Mouse (Mus musculus): ENCODE results near the gene Rapgef1. TPM values are rescaled to one million over a fixed set of nuclear protein-coding genes. Genes with fewer than 3 reads are reported as not detected.

Rapgef1 gene
- polyA plus RNA-seq, 1 experiment: 75.1 TPM

- Histone ChIP-seq H3K4me3 (ENCODE audit: extremely low read depth, insufficient read depth, insufficient read length) (no peak overlapping the region), H3K4me1 (ENCODE audit: control insufficient read depth, insufficient read depth, insufficient read length) (peaks cover 28% of the 10 kb centered on the region; the same call in 1 of the 2 replicates), H3K27ac (ENCODE audit: insufficient read depth, low read length) (peak overlapping the region; percentile 85), H3K36me3 (ENCODE audit: control insufficient read depth, insufficient read depth, low read length) (no peaks in the 10 kb centered on the region), H3K27me3 (ENCODE audit: control insufficient read depth, insufficient read depth, low read length) (no peaks in the 10 kb centered on the region)
- TF ChIP-seq CTCF (IDR thresholded peaks at IDR 0.05; ENCODE audit: extremely low read depth, insufficient read depth, insufficient read length, insufficient replicate concordance) (no peak), POLR2A (IDR thresholded peaks at IDR 0.05; ENCODE audit: low read depth, low read length) (no peak; the same call in 1 of the 2 replicates)
- 8% methylated on average over 6 of the region's 6 CpGs for WGBS
- DNase-seq (ENCODE audit: low read depth in 1 of 2, low spot score in 2 of 2): peak in 1 of 2 experiments; percentile 54
Observed at GRCm38 (mm10) chr2:29648956-29649794, 29.7 kb downstream of the Rapgef1 start.

DNA sequence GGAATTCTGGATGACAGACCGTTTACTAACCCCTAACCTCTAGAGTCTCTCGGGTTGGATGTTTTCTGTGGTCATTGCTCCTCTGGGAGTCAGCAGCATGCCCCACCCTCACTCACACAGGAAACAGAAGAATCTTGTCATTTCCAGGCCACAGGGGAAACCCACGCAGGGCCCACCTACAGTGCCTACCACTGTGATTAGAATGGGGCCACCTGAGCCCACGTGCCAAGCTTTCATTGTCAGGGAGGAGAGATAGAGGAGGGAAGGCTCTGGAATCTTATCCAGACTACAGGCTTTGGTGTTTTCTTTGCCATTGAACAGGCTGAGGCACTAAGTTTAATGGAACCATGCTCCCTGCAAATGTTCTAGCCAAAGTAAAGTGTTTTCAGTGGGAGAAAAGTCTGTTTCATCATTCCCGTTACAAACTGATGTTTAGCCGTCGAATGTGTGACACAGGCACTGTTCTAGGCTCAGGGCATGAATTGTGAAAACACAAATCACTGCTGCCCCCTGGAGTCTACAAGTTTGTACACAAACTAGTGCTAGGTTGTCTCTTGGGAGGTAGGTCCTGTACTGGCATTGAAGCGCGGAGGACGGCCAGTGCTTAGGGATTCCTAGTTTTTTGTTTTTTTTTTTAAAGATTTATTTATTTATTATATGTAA is 30.4 kb downstream of the Rapgef1 start:
- peak; percentile 61 to 73 for DNase-seq (ENCODE audit: low read depth in 1 of 2, low spot score in 2 of 2)
- 45% methylated on average over 10 of the region's 10 CpGs for WGBS
- H3K36me3 ChIP-seq (ENCODE audit: control insufficient read depth, insufficient read depth, low read length): no peaks in the 10 kb centered on the region
- no peak overlapping the region for H3K4me3 ChIP-seq (ENCODE audit: extremely low read depth, insufficient read depth, insufficient read length)
- peaks cover 31% of the 10 kb centered on the region; the same call in 1 of the 2 replicates for H3K4me1 ChIP-seq (ENCODE audit: control insufficient read depth, insufficient read depth, insufficient read length)
- TF ChIP-seq POLR2A (IDR thresholded peaks at IDR 0.05; ENCODE audit: low read depth, low read length): no peak
- peak; percentile 47; the same call in 1 of the 2 replicates for TF ChIP-seq CTCF (IDR thresholded peaks at IDR 0.05; ENCODE audit: extremely low read depth, insufficient read depth, insufficient read length, insufficient replicate concordance)
- H3K27me3 ChIP-seq (ENCODE audit: control insufficient read depth, insufficient read depth, low read length): no peaks in the 10 kb centered on the region
- peak overlapping the region; percentile 85 for H3K27ac ChIP-seq (ENCODE audit: insufficient read depth, low read length)

GRCm38 (mm10) chr2:29651876-29652275 is 32.4 kb downstream of the Rapgef1 start:
- Histone ChIP-seq H3K27me3 (ENCODE audit: control insufficient read depth, insufficient read depth, low read length) (no peaks in the 10 kb centered on the region), H3K4me3 (ENCODE audit: extremely low read depth, insufficient read depth, insufficient read length) (no peak overlapping the region), H3K36me3 (ENCODE audit: control insufficient read depth, insufficient read depth, low read length) (no peaks in the 10 kb centered on the region), H3K4me1 (ENCODE audit: control insufficient read depth, insufficient read depth, insufficient read length) (peaks cover 31% of the 10 kb centered on the region), H3K27ac (ENCODE audit: insufficient read depth, low read length) (no peak overlapping the region)
- WGBS: 96% methylated on average over 5 of the region's 5 CpGs
- DNase-seq (ENCODE audit: low read depth in 1 of 2, low spot score in 2 of 2): no peak
- TF ChIP-seq CTCF (IDR thresholded peaks at IDR 0.05; ENCODE audit: extremely low read depth, insufficient read depth, insufficient read length, insufficient replicate concordance) (no peak), POLR2A (IDR thresholded peaks at IDR 0.05; ENCODE audit: low read depth, low read length) (no peak)

DNA sequence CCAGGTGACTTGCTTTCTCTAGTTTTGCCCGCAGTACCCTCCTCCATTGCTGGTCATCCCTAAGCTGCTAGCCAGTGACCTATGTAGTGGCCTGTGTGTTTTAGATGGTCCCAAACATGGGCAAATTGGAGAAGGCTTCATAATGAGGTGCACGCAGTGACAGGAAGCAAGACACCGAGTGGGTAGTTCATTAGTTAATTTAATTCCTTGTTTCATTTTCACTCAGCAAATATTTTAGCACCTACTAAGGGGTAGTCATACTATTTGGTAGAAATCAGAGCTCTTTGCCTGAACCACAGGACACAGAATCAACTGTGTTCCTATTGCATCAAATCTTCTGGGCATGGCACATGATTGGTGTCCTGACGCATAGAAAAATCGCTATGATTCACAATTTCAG is 35.9 kb downstream of the Rapgef1 start:
- Histone ChIP-seq H3K4me3 (ENCODE audit: extremely low read depth, insufficient read depth, insufficient read length) (no peak overlapping the region), H3K4me1 (ENCODE audit: control insufficient read depth, insufficient read depth, insufficient read length) (peaks cover 33% of the 10 kb centered on the region), H3K27me3 (ENCODE audit: control insufficient read depth, insufficient read depth, low read length) (no peaks in the 10 kb centered on the region), H3K36me3 (ENCODE audit: control insufficient read depth, insufficient read depth, low read length) (no peaks in the 10 kb centered on the region), H3K27ac (ENCODE audit: insufficient read depth, low read length) (peak overlapping the region; percentile 79)
- 69% methylated on average over 5 of the region's 5 CpGs for WGBS
- no peak for DNase-seq (ENCODE audit: low read depth in 1 of 2, low spot score in 2 of 2)
- no peak for TF ChIP-seq CTCF (IDR thresholded peaks at IDR 0.05; ENCODE audit: extremely low read depth, insufficient read depth, insufficient read length, insufficient replicate concordance)
- TF ChIP-seq POLR2A (IDR thresholded peaks at IDR 0.05; ENCODE audit: low read depth, low read length): no peak

- no peaks in the 10 kb centered on the region for H3K27me3 ChIP-seq (ENCODE audit: control insufficient read depth, insufficient read depth, low read length)
- no peak for TF ChIP-seq CTCF (IDR thresholded peaks at IDR 0.05; ENCODE audit: extremely low read depth, insufficient read depth, insufficient read length, insufficient replicate concordance)
- no peak for TF ChIP-seq POLR2A (IDR thresholded peaks at IDR 0.05; ENCODE audit: low read depth, low read length)
- no peak for DNase-seq (ENCODE audit: low read depth in 1 of 2, low spot score in 2 of 2)
- H3K4me3 ChIP-seq (ENCODE audit: extremely low read depth, insufficient read depth, insufficient read length): no peak overlapping the region
- 15% methylated on average over 1 of the region's 1 CpGs for WGBS
- H3K27ac ChIP-seq (ENCODE audit: insufficient read depth, low read length): peak overlapping the region; percentile 79; the same call in 1 of the 2 replicates
- no peaks in the 10 kb centered on the region for H3K36me3 ChIP-seq (ENCODE audit: control insufficient read depth, insufficient read depth, low read length)
- H3K4me1 ChIP-seq (ENCODE audit: control insufficient read depth, insufficient read depth, insufficient read length): peaks cover 38% of the 10 kb centered on the region
Observed at GRCm38 (mm10) chr2:29656095-29656494, 36.6 kb downstream of the Rapgef1 start.

- WGBS: 74% methylated on average over 1 of the region's 1 CpGs
- peaks cover 44% of the 10 kb centered on the region for H3K4me1 ChIP-seq (ENCODE audit: control insufficient read depth, insufficient read depth, insufficient read length)
- TF ChIP-seq POLR2A (IDR thresholded peaks at IDR 0.05; ENCODE audit: low read depth, low read length) (no peak), CTCF (IDR thresholded peaks at IDR 0.05; ENCODE audit: extremely low read depth, insufficient read depth, insufficient read length, insufficient replicate concordance) (no peak)
Observed at GRCm38 (mm10) chr2:29657089-29657488, 37.6 kb downstream of the Rapgef1 start.

More at GRCm38 (mm10) chr2:29657089-29657488, 37.6 kb downstream of the Rapgef1 start:
- H3K27me3 ChIP-seq (ENCODE audit: control insufficient read depth, insufficient read depth, low read length): no peaks in the 10 kb centered on the region
- H3K27ac ChIP-seq (ENCODE audit: insufficient read depth, low read length): no peak overlapping the region; the same call in 1 of the 2 replicates
- no peak overlapping the region for H3K4me3 ChIP-seq (ENCODE audit: extremely low read depth, insufficient read depth, insufficient read length)
- DNase-seq (ENCODE audit: low read depth in 1 of 2, low spot score in 2 of 2): no peak
- H3K36me3 ChIP-seq (ENCODE audit: control insufficient read depth, insufficient read depth, low read length): no peaks in the 10 kb centered on the region

Data from spleen, adult 2 months (tissue).